Mouse (Mus musculus) neural tube, embryonic 11.5 days (tissue): Measurements from ENCODE around the gene Bcor. TPM values are rescaled to one million over a fixed set of nuclear protein-coding genes. Genes with fewer than 3 reads are reported as not detected.

Source experiments
- ATAC-seq: fragments of 200-750 bp; cut with Nextera tagmentation; 2 replicates; pipeline ENCODE4 v1.8.0; 2017; ENCODE audit warnings: moderate number of reproducible peaks, mild to moderate bottlenecking, moderate TSS enrichment, moderate library complexity; ENCODE audit not compliant: insufficient read depth, low FRiP score, low TSS enrichment
- DNase-seq: peaks from one replicate; pipeline ENCODE4 v3.0.0-alpha.2; 2015; ENCODE audit warnings: low spot score
- H3K27ac ChIP-seq: fragments of 300-500 bp; sonication (generic); 2 replicates; pipeline ENCODE4 v1.5.1; 2014; ENCODE audit warnings: low read depth, mild to moderate bottlenecking, low read length
- H3K27me3 ChIP-seq: fragments of 300-500 bp; sonication (generic); 2 replicates; pipeline ENCODE4 v1.6.1; 2014; ENCODE audit warnings: mild to moderate bottlenecking, low read length, mixed read lengths; ENCODE audit not compliant: control insufficient read depth, insufficient read depth
- H3K36me3 ChIP-seq: fragments of 300-500 bp; sonication (generic); 2 replicates; pipeline ENCODE4 v1.6.1; 2014; ENCODE audit warnings: mild to moderate bottlenecking, low read length, moderate library complexity, mixed read lengths; ENCODE audit not compliant: control insufficient read depth, insufficient read depth
- H3K4me1 ChIP-seq: fragments of 300-500 bp; sonication (generic); 2 replicates; pipeline ENCODE4 v1.6.1; 2014; ENCODE audit warnings: low read length, mixed read lengths; ENCODE audit not compliant: control insufficient read depth, insufficient read depth
- H3K4me2 ChIP-seq: fragments of 300-500 bp; sonication (generic); 2 replicates; pipeline ENCODE4 v1.6.1; 2014; ENCODE audit warnings: low read depth, mild to moderate bottlenecking, moderate library complexity
- H3K4me3 ChIP-seq: fragments of 300-500 bp; sonication (generic); 2 replicates; pipeline ENCODE4 v1.5.1; 2014; ENCODE audit warnings: low read depth, low read length
- H3K9ac ChIP-seq: fragments of 300-500 bp; sonication (generic); 2 replicates; pipeline ENCODE4 v1.6.1; 2014; ENCODE audit warnings: mild to moderate bottlenecking, low read length
- H3K9me3 ChIP-seq: fragments of 300-500 bp; sonication (generic); 2 replicates; pipeline ENCODE4 v1.6.1; 2016; ENCODE audit warnings: low read length; ENCODE audit not compliant: control insufficient read depth
- WGBS: fragments of 180-500 bp; shearing (Covaris S2); extraction: QIAGEN DNeasy Blood & Tissue Kit; methylation state at CpG from one replicate; pipeline ENCODE4 v1.1.7; 2014; 5-methylcytosine and 5-hydroxymethylcytosine counted together
- polyA plus RNA-seq: library from polyadenylated mRNA; unstranded; fragments of >200 nt; fragmentation: Nextera tagmentation; extraction: Ambion mirVana; gene quantifications from 2 replicates; pipeline ENCODE4 v1.2.1, GENCODE M21; 2014

Bcor gene
- polyA plus RNA-seq, 1 experiment from 2014 or later = 26.7 TPM

- peaks cover 21% of the 10 kb centered on the region for H3K4me1 ChIP-seq
- H3K4me3 ChIP-seq = no peak overlapping the region
- peaks cover 34% of the 10 kb centered on the region for H3K27me3 ChIP-seq
- no peak overlapping the region; the same call in 1 of the 2 replicates for H3K9ac ChIP-seq
- 8% methylated on average over 16 of the region's 16 CpGs for WGBS
- DNase-seq = peak; percentile 47
- H3K4me2 ChIP-seq = 0 out of 2 replicates have a peak overlapping the region, but pooled peaks have one; percentile 3
- ATAC-seq = no peak
- no peaks in the 10 kb centered on the region for H3K36me3 ChIP-seq
- no peaks in the 10 kb centered on the region for H3K9me3 ChIP-seq
- peak overlapping the region; percentile 68 for H3K27ac ChIP-seq
These were observed 158.8 kb downstream of the Bcor start for GRCm38 (mm10) chrX:12001336-12001735.

- Histone ChIP-seq H3K4me2 (no peak overlapping the region), H3K27me3 (peaks cover 32% of the 10 kb centered on the region), H3K9me3 (no peaks in the 10 kb centered on the region), H3K4me3 (no peak overlapping the region), H3K36me3 (no peaks in the 10 kb centered on the region), H3K27ac (peak overlapping the region; percentile 68), H3K9ac (no peak overlapping the region; the same call in 1 of the 2 replicates), H3K4me1 (peaks cover 18% of the 10 kb centered on the region; the same call in 1 of the 2 replicates)
- WGBS = 5% methylated on average over 13 of the region's 13 CpGs
- no peak for DNase-seq
- no peak for ATAC-seq
These were observed 159.5 kb downstream of the Bcor start for GRCm38 (mm10) chrX:12000620-12001019.

GRCm38 (mm10) chrX:11999951-12000350 is 160.2 kb downstream of the Bcor start:
- Histone ChIP-seq H3K9me3 (no peaks in the 10 kb centered on the region), H3K9ac (no peak overlapping the region), H3K36me3 (no peaks in the 10 kb centered on the region), H3K4me1 (peaks cover 18% of the 10 kb centered on the region; the same call in 1 of the 2 replicates), H3K27ac (peak overlapping the region; percentile 44; the same call in 1 of the 2 replicates), H3K27me3 (peaks cover 28% of the 10 kb centered on the region), H3K4me3 (no peak overlapping the region), H3K4me2 (peak overlapping the region; percentile 48; the same call in 1 of the 2 replicates)
- 4% methylated on average over 19 of the region's 19 CpGs for WGBS
- ATAC-seq (no peak), DNase-seq (peak; percentile 62)

- DNase-seq (peak; percentile 76), ATAC-seq (peak; percentile 78)
- H3K4me3 ChIP-seq = peak overlapping the region; percentile 19; the same call in 1 of the 2 replicates
- H3K4me2 ChIP-seq = peak overlapping the region; percentile 48
- peaks cover 25% of the 10 kb centered on the region for H3K27me3 ChIP-seq
- H3K4me1 ChIP-seq = peaks cover 16% of the 10 kb centered on the region; the same call in 1 of the 2 replicates
- WGBS = 3% methylated on average over 31 of the region's 41 CpGs
- H3K9me3 ChIP-seq = no peaks in the 10 kb centered on the region
- H3K9ac ChIP-seq = peak overlapping the region; percentile 41; the same call in 1 of the 2 replicates
- H3K27ac ChIP-seq = 0 out of 2 replicates have a peak overlapping the region, but pooled peaks have one; percentile 56
- no peaks in the 10 kb centered on the region for H3K36me3 ChIP-seq
These were observed 161.2 kb downstream of the Bcor start for GRCm38 (mm10) chrX:11998934-11999336.

GRCm38 (mm10) chrX:11996891-11997290 is 163.3 kb downstream of the Bcor start:
- Histone ChIP-seq H3K4me1 (peaks cover 6% of the 10 kb centered on the region; the same call in 1 of the 2 replicates), H3K27me3 (peaks cover 25% of the 10 kb centered on the region), H3K4me3 (no peak overlapping the region), H3K9ac (no peak overlapping the region), H3K4me2 (no peak overlapping the region), H3K36me3 (no peaks in the 10 kb centered on the region), H3K27ac (no peak overlapping the region), H3K9me3 (no peaks in the 10 kb centered on the region)
- no peak for ATAC-seq
- 92% methylated on average over 2 of the region's 2 CpGs for WGBS
- no peak for DNase-seq

- ATAC-seq (no peak), DNase-seq (no peak)
- 55% methylated on average over 8 of the region's 8 CpGs for WGBS
- H3K27me3 ChIP-seq = peaks cover 25% of the 10 kb centered on the region
- no peaks in the 10 kb centered on the region for H3K9me3 ChIP-seq
- H3K4me1 ChIP-seq = peaks cover 3% of the 10 kb centered on the region; the same call in 1 of the 2 replicates
- H3K4me3 ChIP-seq = no peak overlapping the region
- H3K36me3 ChIP-seq = no peaks in the 10 kb centered on the region
- no peak overlapping the region for H3K9ac ChIP-seq
- H3K27ac ChIP-seq = no peak overlapping the region
- no peak overlapping the region for H3K4me2 ChIP-seq
These were observed 163.7 kb downstream of the Bcor start for GRCm38 (mm10) chrX:11996489-11996888.

- 83% methylated on average over 5 of the region's 5 CpGs for WGBS
- H3K4me3 ChIP-seq = no peak overlapping the region
- peaks cover 4% of the 10 kb centered on the region for H3K27me3 ChIP-seq
These were observed 166.3 kb downstream of the Bcor start for GRCm38 (mm10) chrX:11993641-11994419.

GRCm38 (mm10) chrX:11989471-11989870 is 170.7 kb downstream of the Bcor start:
- H3K36me3 ChIP-seq = no peaks in the 10 kb centered on the region
- ATAC-seq (no peak), DNase-seq (no peak)

More at GRCm38 (mm10) chrX:11993641-11994419, 166.3 kb downstream of the Bcor start:
- Histone ChIP-seq H3K9ac (no peak overlapping the region), H3K27ac (no peak overlapping the region), H3K4me1 (no peaks in the 10 kb centered on the region), H3K36me3 (no peaks in the 10 kb centered on the region), H3K4me2 (no peak overlapping the region), H3K9me3 (no peaks in the 10 kb centered on the region)
- ATAC-seq = no peak
- DNase-seq = no peak

More at GRCm38 (mm10) chrX:11989471-11989870, 170.7 kb downstream of the Bcor start:
- 73% methylated on average over 13 of the region's 13 CpGs for WGBS
- no peak overlapping the region for H3K4me2 ChIP-seq
- no peak overlapping the region for H3K9ac ChIP-seq
- no peak overlapping the region for H3K27ac ChIP-seq
- no peak overlapping the region for H3K4me3 ChIP-seq
- no peaks in the 10 kb centered on the region for H3K4me1 ChIP-seq
- H3K27me3 ChIP-seq = no peaks in the 10 kb centered on the region
- H3K9me3 ChIP-seq = no peaks in the 10 kb centered on the region
